Mouse (Mus musculus) ES-E14 (cell line): ENCODE measurements at regions not wholly inside any gene's neighbourhood (a gene's known extent, or its start where the extent isn't known, plus 50 kb on each side); places are given as distances from the start of the nearest gene placed in this dataset.
A peak's percentile ranks its signal among the peaks of the same experiment; 100 is the strongest.
"Not testable (repeated sequence)": the region's sequence is repeated elsewhere in the genome, so short reads cannot be mapped to it uniquely, and the experiment has no call there.

Source experiments
- DNase-seq: peaks from one replicate; pipeline ENCODE4 v3.0.0-alpha.2; 2013; ENCODE audit warnings: low read depth, low spot score
- H3K27ac ChIP-seq: 2 replicates; pipeline ENCODE4 v1.5.1; 2012; ENCODE audit warnings: low read depth, mild to moderate bottlenecking, low read length, moderate library complexity, mixed read lengths; ENCODE audit not compliant: poor library complexity, insufficient read depth, severe bottlenecking
- H3K36me3 ChIP-seq: 2 replicates; pipeline ENCODE4 v1.6.1; 2012; ENCODE audit warnings: mild to moderate bottlenecking, low read length, moderate library complexity, mixed read lengths; ENCODE audit not compliant: control insufficient read depth, poor library complexity, insufficient read depth, severe bottlenecking
- H3K4me1 ChIP-seq, 2 experiments: fragments of 150-350 bp in 1 of 2; sonication (generic) in 1 of 2; 2 replicates each; pipeline ENCODE4 v1.6.1; 2012; ENCODE audit warnings: low read length in 2 of 2, mild to moderate bottlenecking in 1 of 2, mixed read lengths in 1 of 2; ENCODE audit not compliant: control insufficient read depth in 2 of 2, insufficient read depth in 2 of 2, poor library complexity in 1 of 2
- H3K4me3 ChIP-seq, 2 experiments: fragments of 150-350 bp in 1 of 2; sonication (generic) in 1 of 2; 2 replicates each; pipeline ENCODE4 v1.5.1; 2012; ENCODE audit warnings: low read length in 2 of 2, low read depth in 1 of 2, mild to moderate bottlenecking in 1 of 2, mixed read lengths in 1 of 2; ENCODE audit not compliant: insufficient read depth in 1 of 2, poor library complexity in 1 of 2, severe bottlenecking in 1 of 2
- H3K9ac ChIP-seq: 2 replicates; pipeline ENCODE4 v1.6.1; 2012; ENCODE audit warnings: low read depth, mild to moderate bottlenecking, low read length, mixed read lengths; ENCODE audit not compliant: poor library complexity, insufficient read depth, severe bottlenecking
- H3K9me3 ChIP-seq: fragments of 150-350 bp; sonication (generic); 2 replicates; pipeline ENCODE4 v1.6.1; 2012; ENCODE audit warnings: low read depth, mild to moderate bottlenecking, low read length; ENCODE audit not compliant: control insufficient read depth, insufficient read depth
- CHD2 ChIP-seq: IDR thresholded peaks from 2 replicates; pipeline ENCODE4 v1.6.1; 2014; ENCODE audit warnings: mild to moderate bottlenecking, low read depth, low read length, inconsistent platforms
- HCFC1 ChIP-seq: IDR thresholded peaks from 2 replicates; pipeline ENCODE4 v1.6.1; 2012; ENCODE audit warnings: low read length, inconsistent platforms, borderline replicate concordance; ENCODE audit not compliant: insufficient read depth
- MAFK ChIP-seq: IDR thresholded peaks from 2 replicates; pipeline ENCODE4 v1.6.1; 2014; ENCODE audit warnings: mild to moderate bottlenecking, low read depth, low read length, inconsistent platforms; ENCODE audit not compliant: insufficient read depth
- ZC3H11A ChIP-seq: IDR thresholded peaks from 2 replicates; pipeline ENCODE4 v1.6.1; 2012; ENCODE audit warnings: low read depth, mild to moderate bottlenecking, inconsistent platforms, low read length, borderline replicate concordance
- ZNF384 ChIP-seq: IDR thresholded peaks from 2 replicates; pipeline ENCODE4 v1.6.1; 2012; ENCODE audit warnings: low read depth, low read length, inconsistent platforms
- in situ Hi-C, 2 experiments: fragments of 600-800 bp; cut with MboI; formaldehyde crosslinking; loops; one replicate each; pipeline ENCODE4 v1.15.1; 2025; ENCODE audit warnings: low sequenced_read_pairs in 2 of 2, inconsistent platforms in 1 of 2; ENCODE audit not compliant: unreplicated experiment in 2 of 2

GRCm38 (mm10) chr3:29024851-29025250, 57.0 kb upstream of the Egfem1 start:
- H3K4me1 ChIP-seq, H3K4me3 ChIP-seq: not testable (repeated sequence)
- in situ Hi-C loops, result loop anchor here in 1 of 2 experiments (25.0 kb wide), 1 partner anchor 712 kb away; no protein-coding TSS in a partner anchor

GRCm38 (mm10) chr3:29027726-29028125, 54.1 kb upstream of the Egfem1 start:
- Histone ChIP-seq H3K36me3 (no peaks in the 10 kb centered on the region), H3K27ac (no peak overlapping the region), H3K9me3 (no peaks in the 10 kb centered on the region), H3K4me3 (no peak overlapping the region), H3K9ac (no peak overlapping the region), H3K4me1 (peaks cover 2% of the 10 kb centered on the region in 2 experiments; a peak in 2 of 4 replicates)
- TF ChIP-seq ZC3H11A (no peak), HCFC1 (no peak), CHD2 (no peak), MAFK (no peak), ZNF384 (no peak)
- in situ Hi-C loops, result loop anchor here in 1 of 2 experiments (25.0 kb wide), 1 partner anchor 710 kb away; no protein-coding TSS in a partner anchor
- DNase-seq, result no peak

More at GRCm38 (mm10) chr3:29024851-29025250, 57.0 kb upstream of the Egfem1 start:
- not testable (repeated sequence) for H3K9ac ChIP-seq, DNase-seq, H3K36me3 ChIP-seq, H3K27ac ChIP-seq, H3K9me3 ChIP-seq

GRCm38 (mm10) chr3:29030791-29031190, 51.0 kb upstream of the Egfem1 start:
- TF ChIP-seq CHD2 (no peak), MAFK (no peak), ZNF384 (no peak), ZC3H11A (no peak), HCFC1 (no peak)
- Histone ChIP-seq H3K9ac (no peak overlapping the region), H3K4me1 (0 out of 4 replicates have a peak, but pooled peaks cover 0 to 2% of the 10 kb centered on the region in 2 experiments), H3K9me3 (no peaks in the 10 kb centered on the region), H3K4me3 (no peak overlapping the region), H3K36me3 (no peaks in the 10 kb centered on the region), H3K27ac (no peak overlapping the region)
- in situ Hi-C loops, result loop anchor here (5.0 to 25.0 kb wide), 2 partner anchors 687 to 707 kb away; no protein-coding TSS in a partner anchor
- DNase-seq, result no peak

- Histone ChIP-seq H3K9me3 (no peaks in the 10 kb centered on the region), H3K4me3 (no peak overlapping the region), H3K36me3 (no peaks in the 10 kb centered on the region), H3K9ac (no peak overlapping the region), H3K27ac (no peak overlapping the region), H3K4me1 (0 out of 4 replicates have a peak, but pooled peaks cover 0 to 2% of the 10 kb centered on the region in 2 experiments)
- in situ Hi-C loops, result loop anchor here (5.0 to 25.0 kb wide), 2 partner anchors 685 to 705 kb away; no protein-coding TSS in a partner anchor
- DNase-seq, result peak; percentile 59
- TF ChIP-seq ZNF384, result no peak
- no peak for TF ChIP-seq MAFK
- no peak for TF ChIP-seq CHD2
- no peak for TF ChIP-seq HCFC1
- TF ChIP-seq ZC3H11A, result no peak
These were observed 50.0 kb upstream of the Egfem1 start for GRCm38 (mm10) chr3:29031811-29032210.
